Mouse (Mus musculus): ENCODE measurements around the gene Gm3099. TPM values are rescaled to one million over a fixed set of nuclear protein-coding genes. Genes with fewer than 3 reads are reported as not detected.
"Not testable (repeated sequence)": the region's sequence is repeated elsewhere in the genome, so short reads cannot be mapped to it uniquely, and the experiment has no call there.

The Gm3099 gene
- polyA plus RNA-seq (2021) = not detected

DNA sequence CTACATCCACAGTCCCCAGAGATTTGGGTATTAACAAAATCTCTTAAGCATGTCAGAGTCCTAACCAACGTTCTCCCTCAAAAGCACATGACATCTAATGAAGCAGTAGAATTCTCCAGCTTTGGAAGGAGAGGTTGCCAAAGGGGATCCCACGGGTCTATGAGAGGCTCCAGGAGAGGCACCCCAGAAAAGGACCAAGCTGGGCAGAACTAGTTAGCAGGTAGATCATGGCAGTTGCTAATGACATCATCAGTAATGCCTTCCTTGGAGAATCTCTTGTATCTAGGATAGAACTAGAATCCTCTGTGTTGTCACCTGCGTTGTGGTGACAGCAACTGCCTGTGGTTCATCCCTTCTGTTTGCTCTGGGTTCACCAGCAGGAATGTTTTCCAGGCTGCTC is at the start of gene Gm3099:
Gene Gm3099 (plus strand): TSS at position 301 of the 400 bp plus-strand sequence.
- H3K27me3 ChIP-seq; ATAC-seq; POLR2A ChIA-PET; in situ Hi-C loops (cut with MboI; ENCODE audit: low pct_unique_long_range_greater_than_20kb); DNase-seq (ENCODE audit: low read depth, low spot score); CTCF ChIA-PET: not testable (repeated sequence)

DNA sequence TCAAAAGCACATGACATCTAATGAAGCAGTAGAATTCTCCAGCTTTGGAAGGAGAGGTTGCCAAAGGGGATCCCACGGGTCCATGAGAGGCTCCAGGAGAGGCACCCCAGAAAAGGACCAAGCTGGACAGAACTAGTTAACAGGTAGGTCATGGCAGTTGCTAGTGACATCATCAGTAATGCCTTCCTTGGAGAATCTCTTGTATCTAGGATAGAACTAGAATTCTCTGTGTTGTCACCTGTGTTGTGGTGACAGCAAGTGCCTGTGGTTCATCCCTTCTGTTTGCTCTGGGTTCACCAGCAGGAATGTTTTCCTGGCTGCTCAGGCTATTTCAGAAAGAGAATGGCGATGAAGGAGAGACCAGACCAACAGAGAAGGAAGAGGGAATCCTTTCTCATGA is 34.9 kb upstream of the Gm3099 start, which contains the start of gene Gm3095:
Gene Gm3095 (plus strand): TSS at position 301 of the 400 bp plus-strand sequence.
- DNase-seq (ENCODE audit: low read depth, low spot score); H3K27me3 ChIP-seq; in situ Hi-C loops (cut with MboI; ENCODE audit: low pct_unique_long_range_greater_than_20kb); ATAC-seq; POLR2A ChIA-PET; CTCF ChIA-PET: not testable (repeated sequence)

DNA sequence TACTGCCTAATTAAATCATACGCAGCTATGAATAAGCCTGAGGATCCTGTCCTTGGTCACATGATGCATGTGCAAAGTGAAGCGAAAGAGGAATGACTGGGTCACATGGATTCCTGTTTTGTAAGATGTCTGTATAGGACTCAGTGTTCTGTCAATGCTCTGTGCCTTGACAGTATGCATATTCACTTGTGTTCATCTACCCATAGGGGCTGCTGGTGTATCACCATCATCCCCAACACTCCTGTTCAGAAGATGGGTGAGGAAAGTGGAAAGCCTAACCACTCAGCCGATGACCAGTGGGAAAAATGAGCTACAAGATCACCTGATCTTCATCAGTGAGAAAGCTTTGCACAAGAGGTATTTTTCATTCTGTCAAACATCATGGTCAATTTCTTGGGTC is 25.4 kb downstream of the Gm3099 start, which contains the start of gene Gm5796:
Gene Gm5796 (plus strand): TSS at position 301 of the 400 bp plus-strand sequence.
- in situ Hi-C loops (cut with MboI; ENCODE audit: low pct_unique_long_range_greater_than_20kb); POLR2A ChIA-PET; CTCF ChIA-PET; ATAC-seq; H3K27me3 ChIP-seq; DNase-seq (ENCODE audit: low read depth, low spot score): not testable (repeated sequence)

Other genes starting within 250 kb of the Gm3099 start
- not detected for gene Gm3002, start 188.3 kb upstream of the Gm3099 start, polyA plus RNA-seq (2021)
- not detected for gene Gm3033, start 152.1 kb upstream of the Gm3099 start, polyA plus RNA-seq (2021)
- gene Gm2916, start 114.2 kb upstream of the Gm3099 start, polyA plus RNA-seq (2021) = not detected
- not detected for gene Gm3029, start 66.6 kb upstream of the Gm3099 start, polyA plus RNA-seq (2021)
- gene Gm3095, start 34.8 kb upstream of the Gm3099 start, polyA plus RNA-seq (2021) = not detected
- gene Gm5796, start 25.5 kb downstream of the Gm3099 start, polyA plus RNA-seq (2021) = not detected
- not detected for gene Gm3115, start 85.7 kb downstream of the Gm3099 start, polyA plus RNA-seq (2021)
- gene Gm8108, start 112.1 kb downstream of the Gm3099 start, polyA plus RNA-seq (2021) = not detected
- gene Gm3127, start 166.6 kb downstream of the Gm3099 start, polyA plus RNA-seq (2021) = not detected
- 0.05 TPM for gene Gm2974, start 184.2 kb downstream of the Gm3099 start, polyA plus RNA-seq (2021)